Mouse (Mus musculus): ENCODE results near the gene Dmap1. TPM values are rescaled to one million over a fixed set of nuclear protein-coding genes. Genes with fewer than 3 reads are reported as not detected.

Gene Dmap1
- total RNA-seq, 2 experiments from 2014 or later, result 14.5 to 15.1 TPM

Other genes starting within 250 kb of the Dmap1 start
- gene Rnf220, start 185.2 kb downstream of the Dmap1 start, total RNA-seq (2021), result 10 to 100 TPM; 48.0 to 49.1 TPM
- 10 to 100 TPM; 84.5 to 88.9 TPM for gene Eri3, start 131.9 kb downstream of the Dmap1 start, total RNA-seq (2021)
- gene Gm12845, start 42.1 kb upstream of the Dmap1 start, total RNA-seq (2021), result not detected
- gene Klf17, start 83.4 kb upstream of the Dmap1 start, total RNA-seq (2021), result not detected
- 1 to 10 TPM; 5.0 to 6.8 TPM for gene Slc6a9, start 152.2 kb upstream of the Dmap1 start, total RNA-seq (2021)
- not detected for gene Ccdc24, start 190.3 kb upstream of the Dmap1 start, total RNA-seq (2021)
- gene B4galt2, start 201.2 kb upstream of the Dmap1 start, total RNA-seq (2021), result 1 to 10 TPM; 2.6 to 3.5 TPM
- gene Atp6v0b, start 205.1 kb upstream of the Dmap1 start, total RNA-seq (2021), result 10 to 100 TPM; 72.1 to 75.9 TPM
- gene Dph2, start 209.8 kb upstream of the Dmap1 start, total RNA-seq (2021), result 1 to 10 TPM; 3.3 to 3.4 TPM
- 100 to 1,000 TPM; 218 TPM for gene Ipo13, start 232.7 kb upstream of the Dmap1 start, total RNA-seq (2021)
- under 1 TPM; 0.18 to 0.48 TPM for gene Artn, start 247.5 kb upstream of the Dmap1 start, total RNA-seq (2021)

All from gastrocnemius, postnatal 25 days (tissue).